Mouse (Mus musculus) gastrocnemius, postnatal 36 days (tissue): ENCODE measurements at regions not wholly inside any gene's neighbourhood (a gene's known extent, or its start where the extent isn't known, plus 50 kb on each side); places are given as distances from the start of the nearest gene placed in this dataset.

Source experiments
- DNase-seq, 2 experiments: peaks; one replicate each; pipeline ENCODE4 v3.0.0; 2022
- intact Hi-C: fragments of 180-260 bp; cut with DNase I; formaldehyde crosslinking; loops from one replicate; pipeline ENCODE4 v1.15.1; 2025

DNA sequence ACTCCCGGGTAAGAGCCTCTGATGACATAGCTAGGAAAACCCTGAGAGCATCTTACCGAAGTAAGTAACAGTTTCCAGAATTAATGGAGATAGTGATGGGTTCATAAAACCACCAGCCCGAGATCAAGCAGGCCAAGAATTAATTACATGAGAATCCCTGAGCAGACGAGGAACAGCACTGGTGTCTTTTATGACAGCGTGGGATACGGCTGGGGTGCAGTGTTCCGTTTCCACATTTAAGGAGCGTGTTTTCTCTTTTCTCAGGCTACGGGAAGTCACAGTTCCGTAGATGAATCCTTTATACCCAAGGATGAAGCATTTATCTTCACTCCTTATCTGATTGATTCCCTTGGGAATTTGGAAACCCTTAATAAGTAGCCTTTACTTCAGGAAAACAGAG is 169.1 kb upstream of the Samsn1 start:
- intact Hi-C loops = no loop called here
- DNase-seq = no peak

DNA sequence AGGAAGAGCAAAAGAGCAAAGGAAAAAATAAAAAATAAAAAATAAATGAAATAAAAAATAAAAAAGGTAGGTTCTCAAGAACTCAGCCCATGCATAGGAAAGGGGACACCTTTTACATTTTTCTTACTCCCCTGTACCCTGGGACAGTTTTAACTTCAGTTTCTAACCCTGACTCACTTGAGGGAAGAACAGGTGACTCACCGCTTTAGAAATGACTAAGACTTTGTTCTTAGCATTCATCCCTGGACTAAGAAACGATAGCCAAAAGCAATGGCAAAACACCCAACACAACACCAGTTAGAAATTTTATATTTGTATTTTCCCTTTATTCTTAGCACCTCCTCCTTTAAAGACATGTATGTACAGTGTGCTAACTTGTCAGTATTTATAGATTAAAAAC is 161.5 kb upstream of the Samsn1 start:
- intact Hi-C loops = no loop called here

GRCm38 (mm10) chr16:76183105-76183504 is 161.0 kb upstream of the Samsn1 start:
- peak in 1 of 2 experiments; percentile 11 for DNase-seq
- intact Hi-C loops = no loop called here

More for the DNA sequence above, 161.5 kb upstream of the Samsn1 start:
- DNase-seq = no peak

DNA sequence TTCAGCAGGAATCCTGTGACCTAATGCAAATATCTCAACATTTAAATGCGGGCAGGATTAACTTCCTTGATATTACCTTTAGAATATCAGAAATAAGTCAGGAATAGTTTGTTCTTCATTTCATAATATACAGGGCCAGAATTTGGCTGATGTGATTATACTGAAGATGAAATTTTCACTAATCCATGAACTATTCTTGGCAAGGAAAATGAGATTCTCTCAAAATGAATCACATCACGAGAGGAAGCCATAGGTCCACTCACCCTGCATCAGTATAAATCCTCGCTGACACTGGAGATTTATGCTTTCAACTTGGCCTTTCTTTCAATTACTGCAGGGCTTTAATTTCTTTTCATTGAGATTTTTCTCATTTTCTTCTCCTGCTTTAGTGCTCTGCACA is 159.5 kb upstream of the Samsn1 start:
- DNase-seq = no peak
- intact Hi-C loops = no loop called here

- DNase-seq = no peak
- intact Hi-C loops = no loop called here
These were observed 145.6 kb upstream of the Samsn1 start for GRCm38 (mm10) chr16:76167651-76168050.

DNA sequence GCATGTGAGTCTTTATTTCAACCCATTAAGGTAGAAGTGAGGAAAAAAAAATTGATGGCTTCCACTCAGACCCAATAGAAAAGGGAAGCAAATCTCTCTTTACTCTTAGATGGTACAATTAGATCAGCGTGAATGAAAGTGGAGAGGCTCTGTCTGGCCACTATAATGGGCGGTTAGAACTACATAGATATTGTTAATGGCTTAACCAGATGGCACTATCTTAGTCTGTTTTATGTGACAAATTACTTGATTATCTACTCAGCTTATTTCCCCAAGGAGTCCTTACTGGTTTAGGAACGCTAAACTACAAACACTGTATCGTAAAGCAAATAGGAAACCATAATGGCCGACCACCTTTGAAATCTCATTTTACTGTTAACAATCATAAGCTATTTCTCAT is 138.8 kb upstream of the Samsn1 start:
- intact Hi-C loops = no loop called here

DNA sequence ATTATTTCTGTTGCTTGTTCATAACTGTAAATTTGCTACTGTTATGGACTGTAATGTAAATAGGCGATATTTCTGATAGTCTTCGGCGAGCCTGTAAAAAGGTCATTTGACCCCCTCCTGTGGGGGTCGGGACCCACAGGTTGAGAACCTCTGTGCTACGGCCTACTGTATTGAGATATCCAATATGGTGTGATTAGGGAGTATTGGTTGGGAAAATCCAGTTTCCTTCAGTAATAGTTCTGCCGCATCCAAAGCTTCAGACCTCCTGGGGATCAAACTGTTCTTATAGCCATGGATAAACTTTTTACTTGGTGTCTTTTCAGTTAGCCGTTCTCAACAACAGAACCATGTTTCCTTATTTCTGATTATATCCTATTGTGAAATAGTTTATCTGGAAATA is 136.5 kb upstream of the Samsn1 start:
- intact Hi-C loops = no loop called here
- no peak for DNase-seq

More for the DNA sequence above, 138.8 kb upstream of the Samsn1 start:
- no peak for DNase-seq

DNA sequence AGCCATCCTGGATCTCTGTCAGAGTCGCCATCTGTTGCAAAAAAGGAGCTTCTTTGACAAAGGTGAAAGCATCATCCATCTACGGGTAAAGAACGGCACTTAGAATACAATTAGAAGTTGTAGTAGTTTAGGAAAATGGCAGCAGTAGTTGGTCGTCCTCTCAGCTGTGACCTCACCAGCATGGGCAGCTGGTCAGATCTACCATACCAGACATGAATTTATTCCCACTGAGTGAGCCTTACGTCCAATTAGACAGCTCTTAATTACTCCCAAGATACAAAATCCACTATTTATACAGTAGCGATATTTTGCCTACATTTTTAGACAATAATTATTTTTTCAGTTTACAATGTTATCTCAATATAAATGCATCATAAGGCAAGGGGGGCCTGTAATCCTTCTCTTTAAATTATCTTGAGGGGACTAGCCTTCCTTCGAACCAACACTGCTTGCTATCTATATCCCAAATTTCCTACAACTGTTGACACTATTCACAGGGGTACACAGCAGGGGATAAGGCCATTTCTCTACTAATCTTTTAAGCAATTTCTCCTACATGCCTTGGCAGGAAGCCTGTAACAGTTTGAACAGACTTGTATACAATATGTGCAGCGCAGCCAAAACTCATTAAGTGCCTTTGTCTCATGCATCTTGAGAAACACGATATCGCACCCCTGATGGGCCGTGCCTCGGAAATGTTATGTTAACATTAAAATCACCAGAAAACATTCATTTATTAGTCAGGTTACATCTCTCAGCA is 131.9 kb upstream of the Samsn1 start:
- DNase-seq = no peak
- intact Hi-C loops = no loop called here

DNA sequence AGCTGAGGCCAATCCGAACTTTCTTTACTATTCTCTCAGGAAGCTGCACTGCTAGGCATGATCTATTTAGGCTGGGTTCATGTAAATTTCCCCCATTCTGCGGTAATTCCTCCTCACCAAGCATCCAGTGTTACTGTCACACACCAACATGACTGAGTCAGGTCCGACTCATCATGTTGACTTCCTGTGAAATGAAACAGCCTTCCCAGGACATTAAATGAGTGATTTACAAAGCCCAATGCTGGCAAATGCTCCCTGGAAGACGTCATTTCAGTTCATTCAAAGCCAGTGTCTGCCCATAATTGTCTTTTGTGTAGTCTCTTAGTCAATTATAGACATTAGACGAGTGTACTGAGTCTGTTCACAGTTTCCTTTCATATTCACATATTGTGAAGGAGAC is 127.5 kb upstream of the Samsn1 start:
- DNase-seq = no peak
- intact Hi-C loops = no loop called here

- intact Hi-C loops = no loop called here
- no peak for DNase-seq
These were observed 111.8 kb upstream of the Samsn1 start for GRCm38 (mm10) chr16:76133892-76134291.

DNA sequence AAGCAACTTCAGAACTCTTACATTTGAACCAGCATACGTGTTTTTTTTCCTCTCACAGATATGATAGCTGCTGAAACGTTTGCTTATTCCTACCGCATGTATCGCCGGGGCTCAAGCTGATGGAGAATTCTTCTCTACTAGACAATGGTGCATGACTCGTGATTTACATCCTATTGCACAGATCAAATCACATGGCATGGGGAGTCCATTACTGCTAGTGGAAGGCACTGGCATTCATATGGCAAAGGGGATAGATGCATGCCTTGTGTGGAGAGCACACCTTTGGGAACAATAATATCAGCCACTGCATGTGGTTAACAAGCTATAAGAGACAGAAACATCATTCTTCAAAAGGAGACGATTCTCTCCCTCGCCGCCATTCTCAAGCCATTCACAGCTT is 108.4 kb upstream of the Samsn1 start:
- no peak for DNase-seq
- intact Hi-C loops = no loop called here

- DNase-seq = no peak
- intact Hi-C loops = no loop called here
These were observed 107.9 kb upstream of the Samsn1 start for GRCm38 (mm10) chr16:76129982-76130381.

DNA sequence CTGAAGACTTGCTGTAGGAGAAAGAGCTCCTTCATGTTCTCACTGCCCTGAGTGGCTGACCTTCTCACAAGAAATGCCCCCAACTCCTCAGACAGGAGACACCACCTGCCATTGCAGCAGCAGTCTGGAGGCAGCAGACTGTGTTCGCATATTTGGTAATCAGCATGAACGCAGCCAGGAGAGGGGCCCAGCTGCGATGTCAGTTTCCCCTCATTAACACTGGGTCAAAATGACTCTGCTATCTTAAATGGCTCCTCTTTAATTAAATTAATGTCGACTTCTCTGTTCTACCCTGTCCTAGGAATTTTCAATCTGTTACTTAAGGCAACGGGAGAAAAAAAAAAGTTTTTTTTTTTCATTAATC is 100.9 kb upstream of the Samsn1 start:
- intact Hi-C loops = no loop called here
- DNase-seq = no peak

GRCm38 (mm10) chr16:76122172-76123020 is 100.3 kb upstream of the Samsn1 start:
- no peak for DNase-seq
- intact Hi-C loops = no loop called here

- intact Hi-C loops = no loop called here
- DNase-seq = no peak
These were observed 98.6 kb upstream of the Samsn1 start for GRCm38 (mm10) chr16:76120712-76121111.

DNA sequence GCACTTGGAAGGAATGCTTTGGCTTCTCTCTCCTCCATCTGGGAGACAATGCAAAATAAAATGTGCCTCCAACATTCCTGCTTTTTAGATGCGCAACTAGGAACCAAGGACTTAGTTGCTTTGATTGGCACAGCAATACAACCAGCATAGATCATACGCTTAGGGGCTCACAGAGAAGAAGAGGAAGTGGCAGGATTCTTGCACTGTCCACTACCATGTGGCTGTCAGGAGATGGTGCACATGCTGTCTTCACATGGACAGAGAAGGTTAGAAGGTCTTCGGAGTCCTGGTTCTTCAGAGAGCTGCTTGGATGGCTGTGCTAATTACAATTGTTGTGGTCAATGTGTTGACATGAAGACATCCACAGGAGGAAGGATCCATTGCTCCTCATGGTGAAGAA is 88.3 kb upstream of the Samsn1 start:
- DNase-seq = no peak
- intact Hi-C loops = no loop called here

DNA sequence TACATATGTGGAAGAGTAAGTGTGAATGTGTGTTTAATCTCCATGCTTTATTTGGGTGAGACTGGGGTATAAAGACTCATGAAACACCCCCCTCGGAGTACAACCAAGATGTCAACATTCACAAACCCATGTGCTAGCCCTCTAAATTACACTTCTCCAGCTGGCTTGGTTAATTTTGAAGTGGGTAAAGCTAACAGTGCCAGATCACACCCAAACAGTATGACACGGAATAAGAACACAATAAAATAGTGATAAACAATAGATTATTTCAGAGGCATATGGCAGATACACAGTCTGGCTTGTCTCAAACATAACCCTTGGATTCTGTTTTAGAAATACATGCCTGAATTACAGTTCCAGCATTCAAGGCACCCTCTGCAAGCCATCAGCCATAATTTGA is 86.4 kb upstream of the Samsn1 start:
- DNase-seq = no peak
- intact Hi-C loops = no loop called here

DNA sequence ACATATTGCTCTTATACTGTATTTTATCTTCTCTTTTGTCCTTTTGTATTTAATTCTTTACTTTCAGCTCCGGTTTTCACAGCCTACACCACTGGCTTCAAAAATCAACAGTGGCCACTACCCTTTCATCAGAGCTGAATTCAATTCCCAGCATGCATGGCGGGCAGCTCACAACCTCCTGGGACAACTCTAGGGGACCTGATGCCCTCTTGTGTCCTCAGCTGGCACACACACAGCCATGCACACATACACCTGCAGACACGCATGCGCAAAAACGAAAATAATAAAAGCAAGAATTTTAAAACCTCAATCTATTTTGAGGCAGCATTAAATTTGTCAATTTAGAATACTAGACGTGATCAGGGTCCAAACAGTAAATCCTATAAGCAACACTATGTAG is 82.6 kb upstream of the Samsn1 start:
- intact Hi-C loops = no loop called here
- DNase-seq = no peak

DNA sequence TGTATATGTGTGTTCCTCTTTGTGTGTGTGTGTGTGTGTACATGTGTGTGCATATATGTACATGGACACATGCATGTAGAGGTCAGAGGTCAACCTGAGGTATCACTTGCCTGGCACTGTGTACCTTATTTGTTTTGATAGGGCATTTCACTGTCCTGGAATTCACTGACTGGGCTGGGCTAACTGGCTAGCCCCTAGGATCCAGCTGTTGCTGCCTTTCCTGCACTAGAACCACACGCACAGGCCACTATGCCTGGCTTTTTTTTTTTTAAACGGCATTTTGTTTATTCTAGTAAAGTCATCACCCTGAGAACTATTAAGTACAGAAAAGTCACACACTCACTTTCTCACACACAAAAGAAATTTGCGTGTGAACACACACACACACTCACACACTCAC is 79.7 kb upstream of the Samsn1 start:
- intact Hi-C loops = no loop called here
- DNase-seq = no peak

GRCm38 (mm10) chr16:76097808-76098207 is 75.7 kb upstream of the Samsn1 start:
- intact Hi-C loops = no loop called here
- no peak for DNase-seq

GRCm38 (mm10) chr16:76096363-76096762 is 74.3 kb upstream of the Samsn1 start:
- intact Hi-C loops = no loop called here
- DNase-seq = no peak

DNA sequence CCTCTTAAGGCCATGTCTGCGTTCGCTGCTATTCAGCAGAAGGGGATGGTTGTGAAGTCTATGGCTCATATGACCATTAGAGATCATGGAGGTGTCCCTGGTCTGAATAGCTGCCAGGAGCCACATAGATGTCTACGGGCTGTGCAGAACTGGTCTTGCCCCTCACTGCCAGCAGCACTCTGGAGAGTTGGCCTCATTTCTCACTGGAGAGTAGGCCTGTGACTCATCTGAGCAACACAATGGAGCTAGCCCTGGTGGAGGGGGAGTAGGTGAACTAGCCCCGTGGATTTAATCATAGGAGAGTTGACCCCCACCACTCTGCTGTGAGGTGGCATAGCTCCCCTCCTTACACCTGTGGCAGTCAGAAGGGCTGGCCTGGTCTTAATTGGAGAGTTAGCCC is 63.3 kb upstream of the Samsn1 start:
- intact Hi-C loops = no loop called here
- DNase-seq = no peak
